Mouse (Mus musculus) forebrain, postnatal 0 days (tissue): ENCODE data around the gene Idua. TPM values are rescaled to one million over a fixed set of nuclear protein-coding genes. Genes with fewer than 3 reads are reported as not detected.
A peak's percentile ranks its signal among the peaks of the same experiment; 100 is the strongest.

Experiments
- ATAC-seq: fragments of 200-750 bp; cut with Nextera tagmentation; 2 replicates; pipeline ENCODE4 v1.8.0; 2017; ENCODE audit warnings: mild to moderate bottlenecking, moderate library complexity
- DNase-seq: peaks from one replicate; pipeline ENCODE4 v3.0.0-alpha.2; 2015
- H3K27ac ChIP-seq: fragments of 300-500 bp; sonication (generic); 2 replicates; pipeline ENCODE4 v1.5.1; 2014; ENCODE audit warnings: low read depth, mild to moderate bottlenecking, antibody characterized with exemption, low read length, moderate library complexity, mixed read lengths
- H3K27me3 ChIP-seq: fragments of 300-500 bp; sonication (generic); 2 replicates; pipeline ENCODE4 v1.6.1; 2014; ENCODE audit warnings: mild to moderate bottlenecking, low read length, mixed read lengths; ENCODE audit not compliant: insufficient read depth
- H3K36me3 ChIP-seq: fragments of 300-500 bp; sonication (generic); 2 replicates; pipeline ENCODE4 v1.6.1; 2014; ENCODE audit warnings: mild to moderate bottlenecking, moderate library complexity; ENCODE audit not compliant: insufficient read depth
- H3K4me1 ChIP-seq: fragments of 300-500 bp; sonication (generic); 2 replicates; pipeline ENCODE4 v1.6.1; 2014; ENCODE audit warnings: antibody characterized with exemption; ENCODE audit not compliant: insufficient read depth
- H3K4me2 ChIP-seq: fragments of 300-500 bp; sonication (generic); 2 replicates; pipeline ENCODE4 v1.6.1; 2014; ENCODE audit warnings: low read depth, mild to moderate bottlenecking, moderate library complexity
- H3K4me3 ChIP-seq: fragments of 300-500 bp; sonication (generic); 2 replicates; pipeline ENCODE4 v1.5.1; 2014; ENCODE audit warnings: low read depth, low read length, mixed read lengths
- H3K9ac ChIP-seq: fragments of 300-500 bp; sonication (generic); 2 replicates; pipeline ENCODE4 v1.6.1; 2014; ENCODE audit warnings: mild to moderate bottlenecking
- H3K9me3 ChIP-seq: fragments of 300-500 bp; sonication (generic); 2 replicates; pipeline ENCODE4 v1.6.1; 2016; ENCODE audit warnings: low read length
- CTCF ChIP-seq: sonication (generic); IDR thresholded peaks from 2 replicates; pipeline ENCODE4 v1.5.1; 2016; ENCODE audit warnings: antibody characterized with exemption, control low read depth, low read depth
- WGBS: fragments of 180-500 bp; shearing (Covaris S2); extraction: QIAGEN DNeasy Blood & Tissue Kit; methylation state at CpG from one replicate; pipeline ENCODE4 v1.1.7; 2014; 5-methylcytosine and 5-hydroxymethylcytosine counted together
- polyA plus RNA-seq: library from polyadenylated mRNA; unstranded; fragments of >200 nt; fragmentation: Nextera tagmentation; extraction: Ambion mirVana; gene quantifications from 2 replicates; pipeline ENCODE4 v1.2.1, GENCODE M21; 2015
- total RNA-seq: library from RNA; depleted of rRNA; stranded (reverse); fragments of >200 nt; gene quantifications from 2 replicates; pipeline ENCODE4 v1.2.3, GENCODE M21; 2014

Gene Idua
- total and polyA plus RNA-seq, 2 experiments from 2014 or later, result 6.3 to 8.7 TPM

DNA sequence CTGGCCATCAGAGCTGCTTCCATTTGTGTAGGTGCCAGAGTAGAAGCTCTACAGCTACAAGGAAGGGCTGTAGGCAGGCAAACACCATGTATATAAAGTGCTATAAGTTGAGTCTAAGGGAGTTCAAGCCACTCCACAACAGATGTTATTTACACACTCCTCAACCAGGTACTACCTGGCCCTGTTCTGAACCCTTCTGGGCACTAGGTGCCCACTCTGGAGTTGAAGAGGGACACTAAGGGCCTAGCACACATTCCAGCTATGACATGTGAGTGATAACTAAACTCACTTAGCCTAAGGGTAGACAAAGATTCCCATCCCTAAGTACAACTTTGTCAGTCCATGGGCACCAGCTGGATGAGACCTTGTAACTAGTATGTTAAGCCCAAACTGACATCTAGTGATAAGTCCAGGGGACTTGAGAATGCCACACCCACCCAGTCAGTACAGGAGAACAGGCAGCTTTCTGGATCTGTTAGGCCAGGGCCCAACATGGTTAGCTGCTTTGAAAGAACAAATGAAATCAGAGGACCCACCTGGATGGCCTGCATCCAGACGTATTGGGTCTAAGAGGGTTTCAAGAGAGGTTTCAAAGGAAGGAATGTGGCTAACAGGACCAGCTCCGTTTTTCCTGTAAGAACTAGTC is 12.2 kb upstream of the Idua start:
- H3K4me2 ChIP-seq, result no peak overlapping the region
- TF ChIP-seq CTCF, result no peak
- 87% methylated on average over 2 of the region's 2 CpGs for WGBS
- no peak overlapping the region for H3K27ac ChIP-seq
- DNase-seq (no peak), ATAC-seq (no peak)
- H3K4me1 ChIP-seq, result no peaks in the 10 kb centered on the region
- H3K4me3 ChIP-seq, result no peak overlapping the region
- H3K36me3 ChIP-seq, result peaks cover 65% of the 10 kb centered on the region
- H3K9ac ChIP-seq, result no peak overlapping the region
- no peaks in the 10 kb centered on the region for H3K9me3 ChIP-seq
- H3K27me3 ChIP-seq, result no peaks in the 10 kb centered on the region

DNA sequence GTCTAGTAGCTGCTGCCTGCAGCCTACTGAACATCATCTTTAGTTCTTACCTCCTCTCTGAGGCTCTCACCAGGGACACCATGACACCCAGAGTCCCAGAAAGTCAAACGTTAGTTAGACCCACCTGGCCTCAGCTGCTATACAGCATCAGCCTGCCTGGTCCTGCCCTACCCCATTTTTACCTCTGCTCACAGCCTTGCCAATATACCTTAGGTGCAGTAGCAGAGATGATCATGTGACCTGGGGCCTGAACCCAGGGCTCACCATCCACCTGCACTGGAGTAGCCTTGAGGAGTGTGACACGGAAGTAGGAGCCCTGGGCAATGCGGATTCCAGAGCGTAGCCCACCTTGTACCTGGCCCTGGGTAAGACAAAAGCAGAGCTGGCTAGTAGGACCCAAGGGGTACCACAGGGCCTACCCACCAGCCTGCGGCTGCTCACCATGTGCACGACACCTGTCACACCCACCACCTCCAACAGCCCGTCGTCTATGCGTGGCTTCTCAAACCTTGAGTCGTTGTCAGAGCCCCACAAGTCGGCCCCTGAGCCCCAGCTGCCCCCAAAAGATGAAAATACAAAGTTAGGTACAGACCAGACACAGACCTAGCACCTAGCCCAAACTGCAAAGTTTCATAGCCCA is 11.1 kb upstream of the Idua start:
- H3K4me2 ChIP-seq, result no peak overlapping the region
- H3K9ac ChIP-seq, result no peak overlapping the region
- H3K4me3 ChIP-seq, result no peak overlapping the region
- ATAC-seq, result no peak
- TF ChIP-seq CTCF, result no peak
- no peaks in the 10 kb centered on the region for H3K4me1 ChIP-seq
- H3K27me3 ChIP-seq, result no peaks in the 10 kb centered on the region
- no peaks in the 10 kb centered on the region for H3K9me3 ChIP-seq
- H3K27ac ChIP-seq, result no peak overlapping the region
- no peak for DNase-seq
- H3K36me3 ChIP-seq, result peaks cover 75% of the 10 kb centered on the region
- 93% methylated on average over 11 of the region's 11 CpGs for WGBS

DNA sequence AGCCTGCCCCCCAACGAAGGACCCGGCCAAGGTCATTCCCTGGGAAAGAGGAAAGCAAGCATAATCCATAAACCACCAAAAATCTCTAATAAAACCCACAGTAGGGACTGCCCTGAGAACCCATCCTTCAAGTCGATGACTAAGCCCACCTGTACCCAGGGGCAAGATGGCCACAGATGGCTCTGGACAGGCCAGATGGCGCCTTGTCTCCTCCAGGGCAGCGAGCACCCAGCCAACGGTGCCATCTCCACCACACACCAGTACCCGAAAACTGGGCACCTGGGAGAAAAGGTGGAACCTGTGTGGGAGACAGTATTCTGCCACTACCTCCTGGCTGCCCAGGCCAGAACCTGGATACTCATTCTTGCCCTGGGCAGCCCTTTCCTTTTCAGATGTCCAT is 9.8 kb upstream of the Idua start:
- no peak overlapping the region for H3K4me3 ChIP-seq
- no peak overlapping the region for H3K9ac ChIP-seq
- H3K27ac ChIP-seq, result no peak overlapping the region
- no peaks in the 10 kb centered on the region for H3K27me3 ChIP-seq
- no peak for DNase-seq
- no peaks in the 10 kb centered on the region for H3K9me3 ChIP-seq
- no peaks in the 10 kb centered on the region for H3K4me1 ChIP-seq
- no peak for TF ChIP-seq CTCF
- ATAC-seq, result no peak
- H3K36me3 ChIP-seq, result peaks cover 81% of the 10 kb centered on the region
- 92% methylated on average over 7 of the region's 7 CpGs for WGBS
- no peak overlapping the region for H3K4me2 ChIP-seq

DNA sequence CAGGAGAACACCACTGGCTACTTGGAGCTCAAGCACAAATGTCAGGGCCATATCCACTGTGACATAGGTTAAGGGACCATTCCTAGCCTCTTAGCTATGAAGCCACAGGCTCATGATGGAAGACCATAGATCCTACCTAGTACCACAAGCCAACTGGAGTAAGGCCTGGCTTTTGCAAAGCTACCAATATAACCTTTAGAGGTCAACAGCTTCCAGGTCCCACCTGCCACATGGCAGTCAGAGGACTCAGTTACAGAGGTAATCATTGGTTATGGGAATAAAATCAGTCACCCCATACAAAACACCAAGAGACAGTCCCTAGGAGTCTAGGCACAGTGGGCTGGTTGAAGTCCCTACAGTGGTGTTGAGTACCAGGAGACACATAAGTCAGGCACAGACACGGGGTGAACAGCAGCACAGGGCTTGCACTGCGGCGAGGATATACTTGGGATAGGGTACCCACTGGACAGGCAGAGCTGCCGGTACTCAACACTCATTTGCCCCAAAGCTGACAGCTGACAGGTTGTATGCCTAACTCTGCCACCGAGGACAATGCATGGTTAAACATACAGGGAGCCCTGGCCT is 8.9 kb upstream of the Idua start:
- H3K36me3 ChIP-seq, result peaks cover 84% of the 10 kb centered on the region
- no peaks in the 10 kb centered on the region for H3K4me1 ChIP-seq
- ATAC-seq (no peak), DNase-seq (no peak)
- no peak overlapping the region for H3K27ac ChIP-seq
- TF ChIP-seq CTCF, result no peak
- 86% methylated on average over 5 of the region's 5 CpGs for WGBS
- no peaks in the 10 kb centered on the region for H3K27me3 ChIP-seq
- H3K4me3 ChIP-seq, result no peak overlapping the region
- no peak overlapping the region for H3K4me2 ChIP-seq
- no peak overlapping the region for H3K9ac ChIP-seq
- no peaks in the 10 kb centered on the region for H3K9me3 ChIP-seq

DNA sequence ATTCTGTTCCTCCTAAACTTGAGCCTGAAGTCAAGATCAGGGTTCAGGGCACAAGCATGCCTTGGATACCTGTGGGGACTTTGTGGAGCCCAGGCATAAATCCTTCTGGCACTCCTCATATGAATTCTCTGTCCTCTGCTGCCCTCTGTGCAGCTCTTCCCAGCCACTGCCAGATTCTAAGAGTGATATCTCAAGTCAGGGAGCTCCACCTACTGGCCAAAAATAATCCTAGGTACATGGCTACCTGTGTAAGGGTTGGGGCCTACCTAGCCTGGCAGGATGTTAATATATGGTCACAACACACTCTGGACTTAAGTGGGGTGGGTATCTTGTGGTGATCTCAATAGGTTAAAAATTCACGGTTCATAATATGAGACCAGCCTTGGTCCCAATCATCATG is 8.3 kb upstream of the Idua start:
- ATAC-seq (peak; percentile 65), DNase-seq (peak; percentile 45)
- no peaks in the 10 kb centered on the region for H3K27me3 ChIP-seq
- no peak overlapping the region; the same call in 1 of the 2 replicates for H3K9ac ChIP-seq
- H3K4me3 ChIP-seq, result no peak overlapping the region
- no peaks in the 10 kb centered on the region for H3K9me3 ChIP-seq
- H3K27ac ChIP-seq, result no peak overlapping the region
- no peak overlapping the region for H3K4me2 ChIP-seq
- WGBS, result 61% methylated on average over 1 of the region's 1 CpGs
- peaks cover 85% of the 10 kb centered on the region for H3K36me3 ChIP-seq
- no peaks in the 10 kb centered on the region for H3K4me1 ChIP-seq
- peak; percentile 77 for TF ChIP-seq CTCF

DNA sequence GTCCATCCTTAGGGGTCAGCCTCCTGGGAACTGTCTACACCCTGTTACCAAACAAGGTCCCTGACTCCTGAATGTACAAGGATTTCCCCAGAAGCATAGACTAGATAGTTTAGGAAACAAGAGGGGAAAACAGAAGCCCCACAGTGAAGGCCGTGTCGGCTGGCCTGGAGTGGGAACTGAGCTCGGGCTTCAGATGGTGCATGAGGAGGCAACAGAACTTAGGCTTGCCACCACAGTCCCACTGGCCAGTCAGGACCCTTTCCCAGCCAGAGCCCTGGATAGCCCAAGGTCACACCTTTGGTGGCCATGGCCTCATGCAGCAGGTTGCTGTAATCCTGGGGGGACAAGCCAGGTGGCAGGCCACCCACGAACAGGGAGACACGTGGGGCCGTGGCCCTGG is 6.8 kb upstream of the Idua start:
- no peak for DNase-seq
- H3K9me3 ChIP-seq, result no peaks in the 10 kb centered on the region
- no peak overlapping the region for H3K4me3 ChIP-seq
- TF ChIP-seq CTCF, result no peak
- no peak for ATAC-seq
- 89% methylated on average over 6 of the region's 6 CpGs for WGBS
- no peak overlapping the region for H3K4me2 ChIP-seq
- no peaks in the 10 kb centered on the region for H3K4me1 ChIP-seq
- H3K9ac ChIP-seq, result no peak overlapping the region
- peaks cover 86% of the 10 kb centered on the region for H3K36me3 ChIP-seq
- H3K27me3 ChIP-seq, result no peaks in the 10 kb centered on the region
- no peak overlapping the region for H3K27ac ChIP-seq

DNA sequence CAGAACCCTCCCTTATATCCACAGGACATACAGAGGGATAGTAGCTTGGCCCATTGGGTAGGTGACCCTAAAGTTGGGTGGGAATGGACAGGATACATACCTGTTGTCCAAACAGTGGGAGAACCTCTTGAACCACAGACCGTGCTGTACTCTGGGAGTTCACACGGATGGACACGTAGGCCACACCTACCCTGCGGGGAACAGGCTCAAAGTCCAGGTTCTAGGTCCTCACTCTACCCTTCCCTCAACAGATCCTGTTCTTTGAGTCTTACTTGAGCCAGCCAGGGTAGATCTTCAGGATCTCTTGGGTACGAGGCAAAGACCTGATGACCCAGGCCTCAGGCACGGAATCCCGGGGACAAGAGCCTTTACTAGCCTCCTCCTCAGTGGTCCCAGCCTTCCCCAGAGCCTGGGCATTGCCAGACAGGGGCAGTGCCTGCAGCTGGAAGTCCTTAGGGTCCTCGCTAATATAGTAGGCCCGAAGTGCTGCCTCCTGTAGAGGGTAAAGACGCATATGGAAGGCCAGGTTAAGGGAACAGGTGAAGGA is 5.6 kb upstream of the Idua start:
- peaks cover 75% of the 10 kb centered on the region for H3K36me3 ChIP-seq
- 93% methylated on average over 10 of the region's 10 CpGs for WGBS
- no peaks in the 10 kb centered on the region for H3K27me3 ChIP-seq
- DNase-seq (no peak), ATAC-seq (no peak)
- no peak overlapping the region for H3K4me3 ChIP-seq
- H3K27ac ChIP-seq, result no peak overlapping the region
- no peak overlapping the region for H3K9ac ChIP-seq
- TF ChIP-seq CTCF, result no peak
- no peaks in the 10 kb centered on the region for H3K9me3 ChIP-seq
- no peak overlapping the region for H3K4me2 ChIP-seq
- H3K4me1 ChIP-seq, result peaks cover under 1% of the 10 kb centered on the region; the same call in 1 of the 2 replicates
